In genomic region chr11:106778589-106779387, GRCm38 (mm10) we compare ENCODE assay signal across 8 mouse cellular contexts. TPM values are rescaled to one million over a fixed set of nuclear protein-coding genes. Genes with fewer than 3 reads are reported as not detected.
DNase-seq lines count a peak whose midpoint lies in the region; ATAC-seq and TF ChIP-seq lines count a peak whose summit lies in the region.

No protein-coding gene starts in this region.

- peak overlapping the region; percentile 10; the same call in 1 of the 2 replicates for H3K4me2 ChIP-seq in CH12.LX (ENCODE audit: insufficient read depth, low read depth, poor library complexity, severe bottlenecking)
- H3K4me2 ChIP-seq in liver, embryonic 11.5 days, result peak overlapping the region; percentile 78
- peak overlapping the region; percentile 84 for H3K4me2 ChIP-seq in stomach, postnatal 0 days (replicated peaks; ENCODE audit: low read depth)

- peak; percentile 76 for ATAC-seq in liver, embryonic 11.5 days (replicated peaks; ENCODE audit: low FRiP score)
- peak; percentile 70 for ATAC-seq in stomach, postnatal 0 days (ENCODE audit: low FRiP score, low TSS enrichment)

- H3K36me3 ChIP-seq in heart, embryonic 10.5 days, result peaks cover 71% of the 10 kb centered on the region
- peaks cover 52 to 67% of the 10 kb centered on the region in 2 experiments for H3K36me3 ChIP-seq in CH12.LX (replicated peaks in 1 of 2; ENCODE audit: control insufficient read depth in 1 of 2, insufficient read depth in 1 of 2, low read length in 1 of 2)
- peaks cover 42% of the 10 kb centered on the region for H3K36me3 ChIP-seq in liver, embryonic 11.5 days (ENCODE audit: control insufficient read depth, insufficient read depth, low read length)
- peaks cover 31% of the 10 kb centered on the region for H3K36me3 ChIP-seq in stomach, postnatal 0 days (ENCODE audit: control insufficient read depth, insufficient read depth, low read length)

- TF ChIP-seq RAD21 in CH12.LX (IDR thresholded peaks at IDR 0.05; ENCODE audit: low read depth, low read length), result no peak

- peaks cover 8% of the 10 kb centered on the region; the same call in 1 of the 2 replicates for H3K4me1 ChIP-seq in heart, embryonic 10.5 days
- peaks cover 4 to 44% of the 10 kb centered on the region in 2 experiments; a peak in 2 of 4 replicates for H3K4me1 ChIP-seq in CH12.LX (ENCODE audit: control insufficient read depth in 1 of 2, insufficient read depth in 2 of 2)
- H3K4me1 ChIP-seq in embryonic fibroblast, embryonic 13.5 days (ENCODE audit: control insufficient read depth, insufficient read depth, low read length), result 0 out of 2 replicates have a peak, but pooled peaks cover 2% of the 10 kb centered on the region
- H3K4me1 ChIP-seq in liver, embryonic 11.5 days (replicated peaks; ENCODE audit: control insufficient read depth, insufficient read depth, low read length), result peaks cover 13% of the 10 kb centered on the region
- no peaks in the 10 kb centered on the region for H3K4me1 ChIP-seq in stomach, postnatal 0 days (replicated peaks; ENCODE audit: control insufficient read depth, insufficient read depth)

- DNase-seq in heart, embryonic 10.5 days (ENCODE audit: low spot score), result no peak
- DNase-seq in heart, postnatal 25 days (ENCODE audit: low spot score), result no peak
- no peak for DNase-seq in CH12.LX (ENCODE audit: extremely low read depth)
- DNase-seq in liver, embryonic 11.5 days (ENCODE audit: low spot score), result no peak
- no peak for DNase-seq in stomach, postnatal 0 days (ENCODE audit: low spot score)
- no peak for DNase-seq in cerebellum, adult 8-10 months
- no peak for DNase-seq in adrenal gland, adult 18-20 months (ENCODE audit: low spot score in 2 of 2)

- peak overlapping the region; percentile 89 for H3K9ac ChIP-seq in CH12.LX (ENCODE audit: insufficient read depth, low read depth)
- H3K9ac ChIP-seq in liver, embryonic 11.5 days (ENCODE audit: low read depth, low read length), result peak overlapping the region; percentile 96
- peak overlapping the region; percentile 92 for H3K9ac ChIP-seq in stomach, postnatal 0 days (ENCODE audit: low read length)

- no peaks in the 10 kb centered on the region for H3K9me3 ChIP-seq in heart, embryonic 10.5 days
- no peaks in the 10 kb centered on the region for H3K9me3 ChIP-seq in CH12.LX (replicated peaks; ENCODE audit: low read length)
- H3K9me3 ChIP-seq in liver, embryonic 11.5 days (ENCODE audit: control insufficient read depth, low read length), result no peaks in the 10 kb centered on the region
- H3K9me3 ChIP-seq in stomach, postnatal 0 days (ENCODE audit: control insufficient read depth, low read length), result no peaks in the 10 kb centered on the region

- dilution Hi-C loops in CH12.LX (cut with MboI; ENCODE audit: extremely low pct_ligation_motif_present, extremely low pct_unique_long_range_greater_than_20kb, low sequenced_read_pairs), result no loop called here

- peaks cover 42% of the 10 kb centered on the region for H3K79me2 ChIP-seq in CH12.LX (replicated peaks; ENCODE audit: control insufficient read depth, extremely low read depth, insufficient read depth, poor library complexity, severe bottlenecking)

- no peak for TF ChIP-seq CTCF in CH12.LX (conservative IDR thresholded peaks at IDR 0.05 in 1 of 2, IDR thresholded peaks at IDR 0.05 in 1 of 2; ENCODE audit: low read depth in 2 of 2, low read length in 2 of 2)
- TF ChIP-seq CTCF in embryonic fibroblast, embryonic 13.5 days (IDR thresholded peaks at IDR 0.05; ENCODE audit: borderline replicate concordance, insufficient read depth, low read length), result no peak
- no peak for TF ChIP-seq CTCF in stomach, postnatal 0 days (IDR thresholded peaks at IDR 0.05; ENCODE audit: low read depth)

- no peak for TF ChIP-seq EP300 in CH12.LX (IDR thresholded peaks at IDR 0.05; ENCODE audit: low read length)
- no peak for TF ChIP-seq EP300 in stomach, postnatal 0 days (optimal IDR thresholded peaks at IDR 0.05)

- WGBS in heart, embryonic 10.5 days, result 2% methylated on average over 39 of the region's 39 CpGs
- under 1% methylated on average over 39 of the region's 39 CpGs for WGBS in liver, embryonic 11.5 days
- 1% methylated on average over 39 of the region's 39 CpGs for WGBS in stomach, postnatal 0 days

- no peaks in the 10 kb centered on the region for H3K27me3 ChIP-seq in heart, embryonic 10.5 days (ENCODE audit: insufficient read depth, poor library complexity, severe bottlenecking)
- H3K27me3 ChIP-seq in CH12.LX (replicated peaks), result no peaks in the 10 kb centered on the region
- H3K27me3 ChIP-seq in liver, embryonic 11.5 days (replicated peaks; ENCODE audit: control insufficient read depth, insufficient read depth, low read length), result no peaks in the 10 kb centered on the region
- no peaks in the 10 kb centered on the region for H3K27me3 ChIP-seq in stomach, postnatal 0 days (ENCODE audit: control insufficient read depth, insufficient read depth, low read length)

- H3K4me3 ChIP-seq in heart, embryonic 10.5 days, result peak overlapping the region; percentile 70
- peak overlapping the region; percentile 74 to 95 (median 76) for H3K4me3 ChIP-seq in CH12.LX (replicated peaks in 1 of 3; ENCODE audit: low read depth in 2 of 3, low read length in 2 of 3, poor library complexity in 1 of 3)
- peak overlapping the region; percentile 69 for H3K4me3 ChIP-seq in embryonic fibroblast, embryonic 13.5 days (ENCODE audit: insufficient read depth, low read length)
- H3K4me3 ChIP-seq in liver, embryonic 11.5 days (ENCODE audit: low read depth, low read length), result peak overlapping the region; percentile 87
- peak overlapping the region; percentile 80 for H3K4me3 ChIP-seq in stomach, postnatal 0 days (ENCODE audit: low read depth, low read length)

- TF ChIP-seq POLR2A in CH12.LX (IDR thresholded peaks at IDR 0.05; ENCODE audit: low read depth, low read length), result no peak
- no peak for TF ChIP-seq POLR2A in embryonic fibroblast, embryonic 13.5 days (IDR thresholded peaks at IDR 0.05; ENCODE audit: low read depth, low read length)

- intact Hi-C loops in heart, postnatal 25 days (cut with DNase I), result no loop called here

- H3K27ac ChIP-seq in heart, embryonic 10.5 days, result peak overlapping the region; percentile 93
- H3K27ac ChIP-seq in CH12.LX (ENCODE audit: insufficient read depth, low read depth), result peak overlapping the region; percentile 92
- peak overlapping the region; percentile 60 for H3K27ac ChIP-seq in embryonic fibroblast, embryonic 13.5 days (ENCODE audit: insufficient read depth, low read length)
- H3K27ac ChIP-seq in liver, embryonic 11.5 days (ENCODE audit: low read depth, low read length), result peak overlapping the region; percentile 97
- H3K27ac ChIP-seq in stomach, postnatal 0 days (replicated peaks), result peak overlapping the region; percentile 98

- in situ Hi-C loops in CH12.LX (cut with MboI; ENCODE audit: low pct_ligation_motif_present, low pct_unique_long_range_greater_than_20kb, low sequenced_read_pairs), result no loop called here

RNA-seq across cellular contexts. Expression of gene Polg2, which starts 0.5 kb away (rescaled TPM):
- polyA plus RNA-seq in heart, embryonic 10.5 days (2016; fragmentation: Nextera tagmentation; extraction: Ambion mirVana), result 9.4 and 9.9 TPM in 2 replicates
- 1 to 10 TPM; 4.2 to 4.9 TPM for total RNA-seq in heart, postnatal 25 days (2021)
- 12.5 and 13.3 TPM in 2 replicates for total RNA-seq in CH12.LX (2012; rRNA removed)
- total RNA-seq in CH12.LX (2014; rRNA removed), result 12.3 and 15.3 TPM in 2 replicates
- polyA plus RNA-seq in CH12.LX (2012; ENCODE audit: insufficient read length, low read depth), result 11.5 and 12.1 TPM in 2 replicates
- polyA plus RNA-seq in embryonic fibroblast, embryonic 13.5 days (2011; ENCODE audit: insufficient read length, low read depth, missing spikeins), result 4.1 and 4.3 TPM in 2 replicates
- 9.3 and 10.9 TPM in 2 replicates for polyA plus RNA-seq in liver, embryonic 11.5 days (2014; fragmentation: Nextera tagmentation; extraction: Ambion mirVana)
- polyA plus RNA-seq in stomach, postnatal 0 days (2015; fragmentation: Nextera tagmentation; extraction: Ambion mirVana), result 8.9 and 10.3 TPM in 2 replicates
- 1 to 10 TPM; 4.3 to 6.1 TPM for total RNA-seq in adrenal gland, adult 18-20 months (2021)

RNA-seq across cellular contexts. Expression of gene Ddx5, which starts 10.2 kb away (rescaled TPM):
- 203 and 259 TPM in 2 replicates for polyA plus RNA-seq in heart, embryonic 10.5 days (2016; fragmentation: Nextera tagmentation; extraction: Ambion mirVana)
- 100 to 1,000 TPM; 310 to 351 TPM for total RNA-seq in heart, postnatal 25 days (2021)
- total RNA-seq in CH12.LX (2012; rRNA removed), result 269 and 351 TPM in 2 replicates
- 505 and 574 TPM in 2 replicates for total RNA-seq in CH12.LX (2014; rRNA removed)
- polyA plus RNA-seq in CH12.LX (2012; ENCODE audit: insufficient read length, low read depth), result 1,169 and 1,328 TPM in 2 replicates
- polyA plus RNA-seq in embryonic fibroblast, embryonic 13.5 days (2011; ENCODE audit: insufficient read length, low read depth, missing spikeins), result 769 and 953 TPM in 2 replicates
- 288 and 310 TPM in 2 replicates for polyA plus RNA-seq in liver, embryonic 11.5 days (2014; fragmentation: Nextera tagmentation; extraction: Ambion mirVana)
- 175 and 178 TPM in 2 replicates for polyA plus RNA-seq in stomach, postnatal 0 days (2015; fragmentation: Nextera tagmentation; extraction: Ambion mirVana)
- 100 to 1,000 TPM; 828 to 881 TPM for total RNA-seq in adrenal gland, adult 18-20 months (2021)

RNA-seq across cellular contexts. Expression of gene Cep95, which starts 10.3 kb away (rescaled TPM):
- polyA plus RNA-seq in heart, embryonic 10.5 days (2016; fragmentation: Nextera tagmentation; extraction: Ambion mirVana), result 15.8 and 18.3 TPM in 2 replicates
- 1 to 10 TPM; 5.9 to 7.3 TPM for total RNA-seq in heart, postnatal 25 days (2021)
- total RNA-seq in CH12.LX (2012; rRNA removed) (17.2 and 17.5 TPM in 2 replicates), CH12.LX (2014; rRNA removed) (21.7 and 24.4 TPM in 2 replicates)
- 19.3 and 25.3 TPM in 2 replicates for polyA plus RNA-seq in CH12.LX (2012; ENCODE audit: insufficient read length, low read depth)
- polyA plus RNA-seq in embryonic fibroblast, embryonic 13.5 days (2011; ENCODE audit: insufficient read length, low read depth, missing spikeins), result 11.2 and 15.9 TPM in 2 replicates
- 18.6 and 21.1 TPM in 2 replicates for polyA plus RNA-seq in liver, embryonic 11.5 days (2014; fragmentation: Nextera tagmentation; extraction: Ambion mirVana)
- polyA plus RNA-seq in stomach, postnatal 0 days (2015; fragmentation: Nextera tagmentation; extraction: Ambion mirVana), result 4.9 and 5.7 TPM in 2 replicates
- total RNA-seq in adrenal gland, adult 18-20 months (2021), result 1 to 10 TPM; 7.6 to 8.4 TPM

RNA-seq across cellular contexts. Expression of gene Milr1, which starts 27.8 kb away (rescaled TPM):
- polyA plus RNA-seq in heart, embryonic 10.5 days (2016; fragmentation: Nextera tagmentation; extraction: Ambion mirVana), result 0.46 and 1.2 TPM in 2 replicates
- total RNA-seq in heart, postnatal 25 days (2021), result 1 to 10 TPM; 1.1 to 1.6 TPM
- total RNA-seq in CH12.LX (2012; rRNA removed), result 22.0 and 28.1 TPM in 2 replicates
- 41.2 and 50.1 TPM in 2 replicates for total RNA-seq in CH12.LX (2014; rRNA removed)
- 33.1 and 35.4 TPM in 2 replicates for polyA plus RNA-seq in CH12.LX (2012; ENCODE audit: insufficient read length, low read depth)
- 0.43 and 1.4 TPM in 2 replicates for polyA plus RNA-seq in embryonic fibroblast, embryonic 13.5 days (2011; ENCODE audit: insufficient read length, low read depth, missing spikeins)
- polyA plus RNA-seq in liver, embryonic 11.5 days (2014; fragmentation: Nextera tagmentation; extraction: Ambion mirVana), result 2.3 and 2.4 TPM in 2 replicates
- 2.2 and 2.8 TPM in 2 replicates for polyA plus RNA-seq in stomach, postnatal 0 days (2015; fragmentation: Nextera tagmentation; extraction: Ambion mirVana)
- 1 to 10 TPM in 1 of 2 experiments, under 1 TPM in 1; 0.83 to 1.2 TPM for total RNA-seq in adrenal gland, adult 18-20 months (2021)

RNA-seq across cellular contexts. Expression of gene Pecam1, which starts 28.4 kb away (rescaled TPM):
- polyA plus RNA-seq in heart, embryonic 10.5 days (2016; fragmentation: Nextera tagmentation; extraction: Ambion mirVana), result 40.6 and 56.0 TPM in 2 replicates
- total RNA-seq in heart, postnatal 25 days (2021), result 100 to 1,000 TPM; 127 to 139 TPM
- total RNA-seq in CH12.LX (2012; rRNA removed), result 19.2 and 22.3 TPM in 2 replicates
- total RNA-seq in CH12.LX (2014; rRNA removed), result 18.4 and 20.4 TPM in 2 replicates
- 18.9 and 19.2 TPM in 2 replicates for polyA plus RNA-seq in CH12.LX (2012; ENCODE audit: insufficient read length, low read depth)
- polyA plus RNA-seq in embryonic fibroblast, embryonic 13.5 days (2011; ENCODE audit: insufficient read length, low read depth, missing spikeins), result 0.32 and 1.0 TPM in 2 replicates
- 17.8 and 18.0 TPM in 2 replicates for polyA plus RNA-seq in liver, embryonic 11.5 days (2014; fragmentation: Nextera tagmentation; extraction: Ambion mirVana)
- 20.2 and 20.4 TPM in 2 replicates for polyA plus RNA-seq in stomach, postnatal 0 days (2015; fragmentation: Nextera tagmentation; extraction: Ambion mirVana)
- 10 to 100 TPM; 57.1 to 63.6 TPM for total RNA-seq in adrenal gland, adult 18-20 months (2021)

Comparison
In these comparisons a context has a peak if more than half of its experiments do, and no peak if none do; other contexts are left out.
1. H3K4me2 ChIP-seq: peak in every context shown above with its lines; median percentile 84 in stomach, postnatal 0 days; 78 in liver, embryonic 11.5 days; 10 in CH12.LX.